ENCODE assay signal across 13 mouse cellular contexts in the genomic region with DNA sequence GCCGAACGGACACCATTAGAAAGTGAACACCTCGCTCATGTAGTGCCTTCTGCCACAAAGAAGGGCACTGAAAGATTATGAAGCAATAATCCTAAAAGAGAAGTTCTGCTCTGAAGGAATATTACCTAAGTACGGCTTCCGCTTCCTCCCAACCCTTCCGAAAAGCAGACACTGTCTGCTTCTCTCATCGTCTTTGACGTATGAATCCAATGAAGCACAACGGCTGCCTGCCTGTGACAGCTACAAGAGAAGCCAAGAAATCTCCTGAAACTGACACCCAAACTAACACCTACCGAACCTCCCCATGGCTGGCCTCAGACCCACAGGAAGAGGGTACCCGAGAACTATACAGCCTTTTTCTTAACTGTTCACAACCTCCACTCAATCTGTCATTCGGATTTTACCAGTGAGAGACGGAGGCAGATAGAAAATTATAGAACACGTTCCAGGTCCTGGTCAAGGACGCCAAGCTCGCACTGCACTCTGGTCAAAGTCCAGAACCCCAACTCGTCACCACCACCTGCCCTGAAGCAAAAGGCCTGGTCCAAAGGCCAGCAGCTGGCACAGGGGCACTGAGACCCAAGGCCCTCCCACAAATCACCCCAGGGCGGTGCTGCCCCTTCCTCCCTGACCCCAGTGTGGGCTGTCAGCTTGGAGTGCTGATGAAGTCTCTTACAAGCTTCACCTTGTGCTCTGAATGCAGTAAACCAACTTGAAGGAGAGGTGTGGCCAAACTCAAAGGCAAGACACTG. TPM values are rescaled to one million over a fixed set of nuclear protein-coding genes. Genes with fewer than 3 reads are reported as not detected.
DNase-seq lines count a peak whose midpoint lies in the region; ATAC-seq and TF ChIP-seq lines count a peak whose summit lies in the region.
"Had no signal": no experiment of that assay in that cellular context is flagged by ENCODE, and none has a peak within 500 bp of the region (broad histone marks: within the 10 kb centered on the region; RNA-seq: fewer than 3 reads in every experiment).

No protein-coding gene starts in this region.

- peaks cover 4% of the 10 kb centered on the region; the same call in 1 of the 2 replicates for H3K36me3 ChIP-seq in limb, embryonic 15.5 days
- peaks cover 3% of the 10 kb centered on the region; the same call in 1 of the 2 replicates for H3K36me3 ChIP-seq in limb, embryonic 10.5 days

- WGBS in limb, embryonic 15.5 days: 71% methylated on average over 18 of the region's 18 CpGs
- 89% methylated on average over 18 of the region's 18 CpGs for WGBS in limb, embryonic 10.5 days

- no peaks in the 10 kb centered on the region for H3K27me3 ChIP-seq in limb, embryonic 15.5 days
- no peaks in the 10 kb centered on the region for H3K27me3 ChIP-seq in limb, embryonic 10.5 days (ENCODE audit: low read depth, poor library complexity, severe bottlenecking)

- no peak overlapping the region for H3K4me2 ChIP-seq in limb, embryonic 15.5 days

- no peak for DNase-seq in limb, embryonic 10.5 days (ENCODE audit: low spot score)
- DNase-seq in kidney, postnatal 14 days: peak; percentile 62
- DNase-seq in layer of hippocampus, adult 8-10 months (ENCODE audit: low spot score in 2 of 2): no peak
- DNase-seq in urinary bladder, postnatal 36 days (ENCODE audit: low spot score in 2 of 2): no peak
- no peak for DNase-seq in layer of hippocampus, adult 2 months (ENCODE audit: low spot score in 2 of 2)
- DNase-seq: adrenal gland, adult 8-10 months; cerebellum, adult 11 months; gastrocnemius, postnatal 10 days; right cerebral cortex, postnatal 25 days; thymus, postnatal 36 days had no signal

- peak overlapping the region; percentile 59 for H3K27ac ChIP-seq in limb, embryonic 15.5 days
- no peak overlapping the region for H3K27ac ChIP-seq in limb, embryonic 10.5 days
- no peak overlapping the region for H3K27ac ChIP-seq in layer of hippocampus, adult 2 months

- no peak for ATAC-seq in limb, embryonic 15.5 days (ENCODE audit: insufficient number of reproducible peaks, low FRiP score, low TSS enrichment, low read depth)
- ATAC-seq in hematopoietic stem cell, adult 5-6 weeks (replicated peaks in 1 of 2; ENCODE audit: insufficient read depth in 1 of 2, low FRiP score in 2 of 2, low TSS enrichment in 1 of 2, low read depth in 1 of 2, poor library complexity in 2 of 2, severe bottlenecking in 2 of 2): peak; percentile 31 to 38; a peak in 2 of 4 replicates
- ATAC-seq in neutrophil, adult 5-6 weeks (ENCODE audit: extremely low read depth, insufficient number of reproducible peaks, low FRiP score, poor library complexity, severe bottlenecking): peak; percentile 80

- peaks cover 53% of the 10 kb centered on the region for H3K4me1 ChIP-seq in limb, embryonic 15.5 days
- H3K4me1 ChIP-seq in limb, embryonic 10.5 days: peaks cover 54% of the 10 kb centered on the region

- no peak overlapping the region for H3K4me3 ChIP-seq in limb, embryonic 15.5 days
- H3K4me3 ChIP-seq in limb, embryonic 10.5 days: no peak overlapping the region
- H3K4me3 ChIP-seq in layer of hippocampus, adult 2 months: no peak overlapping the region

- H3K9me3 ChIP-seq in limb, embryonic 15.5 days: no peaks in the 10 kb centered on the region
- H3K9me3 ChIP-seq in limb, embryonic 10.5 days (replicated peaks): no peaks in the 10 kb centered on the region

- no peak overlapping the region for H3K9ac ChIP-seq in limb, embryonic 15.5 days

- no peak for TF ChIP-seq CTCF in layer of hippocampus, adult 2 months (conservative IDR thresholded peaks at IDR 0.05)

RNA-seq across cellular contexts. Expression of a gene that starts 51.2 kb away (rescaled TPM):
- 9.0 and 10.2 TPM in 2 replicates for polyA plus RNA-seq in limb, embryonic 15.5 days (2015; fragmentation: Nextera tagmentation; extraction: Ambion mirVana)
- 2.3 and 3.8 TPM in 2 replicates for polyA plus RNA-seq in limb, embryonic 10.5 days (2016; fragmentation: Nextera tagmentation; extraction: Ambion mirVana)
- 68.2 and 74.3 TPM in 2 replicates for total RNA-seq in hematopoietic stem cell, adult 5-6 weeks (2017)
- 77.1 and 80.1 TPM in 2 replicates for total RNA-seq in neutrophil, adult 5-6 weeks (2017)
- 10 to 100 TPM; 43.3 to 53.4 (median 48.2) TPM for total RNA-seq in layer of hippocampus, adult 8-10 months (2022)
- total RNA-seq in layer of hippocampus, adult 2 months (2021): 10 to 100 TPM; 47.5 to 53.2 TPM
